Mouse (Mus musculus) common myeloid progenitor, adult 5-6 weeks (primary cell): ENCODE measurements around the gene Xkr8. TPM values are rescaled to one million over a fixed set of nuclear protein-coding genes. Genes with fewer than 3 reads are reported as not detected.
"Not testable (repeated sequence)": the region's sequence is repeated elsewhere in the genome, so short reads cannot be mapped to it uniquely, and the experiment has no call there.

ENCODE experiments used
- ATAC-seq: replicated peaks from 2 replicates; pipeline ENCODE4 v1.8.0; 2016; ENCODE audit warnings: low read depth, mild to moderate bottlenecking, moderate TSS enrichment, inconsistent platforms; ENCODE audit not compliant: poor library complexity, severe bottlenecking
- total RNA-seq: library from RNA; stranded (forward); fragments of 200-1000, 187-1606 nt; gene quantifications from 2 replicates; pipeline ENCODE4 v1.2.3, GENCODE M21; 2017

Xkr8 gene
- 2.6 and 4.1 TPM in 2 replicates for total RNA-seq

GRCm38 (mm10) chr4:132732148-132732684 is at the start of gene Xkr8:
Gene Xkr8 (minus strand): TSS chr4:132732546.
- peak; percentile 96 for ATAC-seq

GRCm38 (mm10) chr4:132780288-132780687 is 47.9 kb upstream of the Xkr8 start:
- peak; percentile 84 for ATAC-seq

GRCm38 (mm10) chr4:132778562-132779201 is 46.3 kb upstream of the Xkr8 start:
- ATAC-seq = no peak

GRCm38 (mm10) chr4:132776764-132777163 is 44.4 kb upstream of the Xkr8 start:
- peak; percentile 53 for ATAC-seq

GRCm38 (mm10) chr4:132774905-132775304 is 42.6 kb upstream of the Xkr8 start:
- ATAC-seq = no peak

GRCm38 (mm10) chr4:132771776-132772175 is 39.4 kb upstream of the Xkr8 start:
- ATAC-seq = no peak

- ATAC-seq = peak; percentile 98
Observed at GRCm38 (mm10) chr4:132767914-132768876, 35.8 kb upstream of the Xkr8 start, which contains the start of gene Rpa2. Gene Rpa2 (plus strand): TSS chr4:132768332.

- ATAC-seq = not testable (repeated sequence)
Observed at GRCm38 (mm10) chr4:132763125-132763524, 30.8 kb upstream of the Xkr8 start.

GRCm38 (mm10) chr4:132762602-132763001 is 30.3 kb upstream of the Xkr8 start:
- ATAC-seq = no peak

GRCm38 (mm10) chr4:132760296-132760695 is 27.9 kb upstream of the Xkr8 start:
- ATAC-seq = 0 out of 2 replicates have a peak, but pooled peaks have one; percentile 39

- ATAC-seq = no peak
Observed at GRCm38 (mm10) chr4:132757633-132758351, 25.4 kb upstream of the Xkr8 start.

- ATAC-seq = peak; percentile 83
Observed at GRCm38 (mm10) chr4:132756974-132757373, 24.6 kb upstream of the Xkr8 start, which contains the start of gene Smpdl3b. Gene Smpdl3b (minus strand): TSS chr4:132757252.

- peak; percentile 69 for ATAC-seq
Observed at GRCm38 (mm10) chr4:132752992-132753391, 20.6 kb upstream of the Xkr8 start.

- ATAC-seq = no peak
Observed at GRCm38 (mm10) chr4:132749258-132749982, 17.1 kb upstream of the Xkr8 start.

GRCm38 (mm10) chr4:132748778-132749177 is 16.4 kb upstream of the Xkr8 start:
- ATAC-seq = peak; percentile 34; the same call in 1 of the 2 replicates

GRCm38 (mm10) chr4:132747664-132748259 is 15.4 kb upstream of the Xkr8 start:
- ATAC-seq = peak; percentile 89

- no peak; the same call in 1 of the 2 replicates for ATAC-seq
Observed at GRCm38 (mm10) chr4:132746911-132747517, 14.7 kb upstream of the Xkr8 start.
